Mouse (Mus musculus): ENCODE measurements around the gene Slc6a6.
A peak's percentile ranks its signal among the peaks of the same experiment; 100 is the strongest.

The Slc6a6 gene

DNA sequence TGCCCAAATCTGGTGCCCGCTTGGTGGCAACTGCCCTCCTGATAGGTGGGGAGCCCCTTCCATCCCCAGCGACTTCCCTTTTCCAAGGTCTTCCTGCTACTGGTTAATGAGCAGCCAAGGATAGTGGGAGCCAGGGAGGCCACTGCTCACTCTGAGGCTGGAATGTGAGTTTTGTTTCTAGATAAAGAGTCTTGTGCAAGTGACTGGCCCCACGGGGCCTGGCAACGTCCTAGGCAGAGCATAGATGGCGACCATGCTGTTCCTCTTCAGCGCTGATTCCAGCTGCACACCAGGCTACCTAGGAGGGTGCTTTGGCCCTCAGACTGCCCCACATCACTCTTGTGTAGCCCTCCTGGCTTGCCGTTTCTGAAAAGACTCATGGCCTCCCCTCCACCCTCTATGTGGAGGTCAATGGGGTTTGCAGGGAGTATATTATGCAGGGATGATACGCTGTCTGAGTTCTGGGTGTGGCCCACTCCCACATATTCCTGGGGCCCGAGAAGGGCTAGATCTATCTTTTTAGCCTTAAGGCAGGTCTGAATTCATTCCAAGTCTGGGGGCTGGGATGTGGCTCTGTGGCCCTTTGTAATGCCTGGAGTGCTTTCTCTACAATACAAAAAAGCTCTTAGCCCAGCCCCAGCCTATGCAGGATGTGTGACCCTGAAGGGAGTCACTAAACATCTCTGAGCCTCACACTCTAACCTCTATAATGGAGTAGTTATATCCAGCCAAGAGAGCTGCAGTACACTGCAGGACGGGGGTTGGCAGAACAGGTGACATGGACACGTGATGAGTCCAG, 17.2 kb downstream of the Slc6a6 start:
- DNase-seq (ENCODE audit: low spot score in 2 of 2) = no peak

DNA sequence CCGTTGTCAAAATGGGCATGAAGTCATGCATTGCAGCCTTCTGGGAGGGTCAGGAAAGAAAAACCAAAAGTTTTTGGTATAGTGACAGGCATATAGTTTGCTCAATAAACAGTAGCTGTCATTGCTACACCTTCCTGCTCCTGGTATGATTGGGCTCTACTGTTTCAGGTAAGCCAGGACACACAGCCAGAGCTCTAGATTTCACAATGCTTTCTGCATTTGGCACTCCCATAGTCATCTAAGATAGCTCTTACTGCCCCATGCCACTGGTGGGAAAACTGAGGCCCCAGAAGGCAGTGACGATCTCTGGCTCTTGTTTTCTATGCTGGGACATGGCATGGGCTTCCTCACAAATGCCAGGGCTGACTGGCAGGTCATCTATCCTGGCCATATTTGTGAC, 19.6 kb downstream of the Slc6a6 start:
- DNase-seq (ENCODE audit: low spot score in 2 of 2) = no peak

DNA sequence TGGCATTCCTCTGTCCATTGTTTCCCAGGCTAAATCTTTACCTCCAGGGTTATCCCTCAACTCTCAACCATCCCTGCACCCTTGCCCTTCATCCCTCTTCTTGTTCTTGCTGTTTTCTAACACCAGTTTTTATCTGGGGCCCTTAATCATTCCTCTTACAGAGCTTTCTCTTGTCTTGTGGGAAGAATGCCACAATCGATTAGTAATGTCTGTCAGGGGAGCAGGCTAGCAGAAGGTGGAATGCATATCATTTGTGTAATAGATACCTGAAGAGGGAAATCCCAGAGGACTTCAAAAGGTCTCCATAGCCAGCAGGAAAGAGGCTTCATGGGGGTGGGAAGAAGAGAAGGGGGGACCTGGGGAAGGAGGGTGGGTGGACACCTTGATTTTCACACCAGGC, 20.6 kb downstream of the Slc6a6 start:
- no peak for DNase-seq (ENCODE audit: low spot score in 2 of 2)

DNA sequence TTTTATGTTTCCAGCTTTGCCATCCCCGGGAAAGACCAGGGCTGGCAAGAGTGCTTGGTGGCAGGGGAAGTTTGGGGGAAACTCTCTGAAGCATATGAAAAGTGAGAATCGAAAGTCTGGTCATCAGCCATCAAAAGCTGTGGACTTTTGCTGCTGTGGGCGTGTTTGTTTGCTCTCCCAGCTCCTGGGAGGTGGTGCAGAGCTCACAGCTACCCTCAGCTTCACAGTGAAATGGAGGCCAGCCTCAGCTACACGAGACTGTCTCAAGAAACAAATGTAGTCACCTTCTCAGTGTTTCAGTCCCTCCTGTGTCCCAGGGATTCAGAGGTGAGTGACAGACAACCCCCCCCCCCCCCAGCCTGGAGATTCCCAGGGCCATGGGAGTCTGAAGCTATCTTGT, 21.8 kb downstream of the Slc6a6 start:
- DNase-seq (ENCODE audit: low spot score in 2 of 2) = no peak

DNA sequence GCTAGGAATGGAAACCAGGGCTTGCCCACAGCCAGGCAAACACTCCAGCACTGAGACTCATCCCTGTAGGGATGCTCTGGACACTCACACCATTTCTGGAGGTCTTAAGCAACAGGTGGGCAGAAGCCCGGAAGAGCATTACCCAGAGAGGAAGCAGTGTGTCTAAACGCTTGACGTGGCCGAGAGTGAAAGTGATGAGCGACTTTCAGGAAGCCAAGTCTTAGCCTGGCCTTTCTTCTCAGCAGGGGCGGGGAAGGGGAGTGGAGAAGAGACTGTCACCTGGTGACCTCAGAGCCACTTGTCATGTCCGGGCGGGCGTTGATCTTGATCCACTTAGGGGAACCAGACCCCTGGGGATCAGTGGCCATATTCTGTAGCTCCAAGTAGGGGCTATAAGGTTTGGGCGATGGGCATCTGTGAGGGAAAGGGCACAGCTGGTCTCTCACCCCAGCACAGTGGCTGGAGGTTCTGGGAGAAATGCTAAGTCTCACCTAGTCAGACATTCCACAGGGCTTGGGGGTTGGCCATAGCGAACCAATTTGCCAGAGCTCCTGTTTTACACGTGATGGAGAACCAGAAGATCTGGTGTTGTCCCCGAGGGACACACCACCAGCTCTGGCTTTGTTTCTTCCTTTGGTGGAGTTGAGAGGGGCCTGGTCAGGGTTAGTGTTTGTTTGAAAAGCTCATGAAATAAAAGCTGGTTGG, 22.4 kb downstream of the Slc6a6 start:
- DNase-seq (ENCODE audit: low spot score in 2 of 2) = peak in 1 of 2 experiments; percentile 34

DNA sequence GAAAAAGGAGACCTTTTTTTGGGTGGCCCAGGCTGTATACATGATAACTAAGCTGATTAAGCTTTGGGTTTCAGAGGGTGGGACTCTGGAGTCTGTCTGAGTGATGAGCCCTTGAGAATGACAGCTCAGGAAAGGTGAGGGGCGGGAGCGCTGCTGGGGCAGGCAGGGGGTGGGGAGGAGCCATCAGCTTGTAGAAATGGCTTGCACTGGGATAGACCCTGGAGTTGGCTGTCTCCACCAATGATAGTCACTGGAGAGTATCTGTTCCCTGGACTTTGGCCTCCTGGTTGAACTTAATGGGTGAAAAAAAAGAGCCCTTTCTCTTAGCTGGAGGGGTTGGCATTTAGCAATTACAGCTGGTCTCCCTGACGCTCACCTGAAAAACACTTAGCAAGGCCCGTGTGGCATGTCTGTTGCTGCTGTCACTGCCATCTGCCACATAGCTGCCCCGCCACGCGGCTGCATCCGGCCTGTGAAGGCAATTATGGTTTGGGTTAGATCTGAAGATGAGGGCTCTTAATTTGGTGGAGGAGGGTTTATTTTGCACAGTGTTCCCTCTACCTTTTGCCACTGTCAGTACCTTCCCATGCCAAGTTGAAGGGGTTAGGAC, 23.5 kb downstream of the Slc6a6 start:
- DNase-seq (ENCODE audit: low spot score in 2 of 2) = no peak

DNA sequence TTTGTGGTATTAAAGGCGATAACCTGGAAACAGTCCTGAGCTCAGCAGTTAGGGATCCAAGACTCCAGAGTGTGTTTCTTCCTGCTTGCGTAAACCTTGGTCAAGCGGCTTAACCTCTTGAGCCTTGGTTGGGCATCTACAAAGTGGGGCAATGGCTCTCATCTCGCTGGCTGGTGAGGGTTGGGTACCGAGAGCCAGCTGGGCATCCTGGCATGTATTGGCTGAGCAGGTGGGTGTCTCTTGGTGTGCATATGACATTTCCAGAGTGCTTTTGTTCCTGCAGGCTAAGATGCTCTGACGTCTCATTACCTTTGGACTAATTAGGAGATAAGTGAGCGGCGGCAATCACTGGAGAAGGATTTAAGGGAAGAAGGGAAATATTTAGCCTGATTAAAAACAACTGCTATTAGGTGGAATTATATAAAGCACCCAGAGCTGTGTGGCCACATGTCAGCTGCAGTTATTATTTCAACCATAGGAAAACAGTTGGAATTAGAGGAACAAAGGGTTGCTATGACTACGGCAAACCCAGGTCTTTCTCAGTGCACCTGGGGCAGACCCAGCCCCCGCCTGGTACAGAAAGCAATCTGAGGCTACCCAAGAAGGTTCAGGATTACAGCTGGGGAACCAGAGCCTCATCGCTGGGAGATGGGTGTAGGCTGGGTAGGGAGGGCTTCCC, 24.2 kb downstream of the Slc6a6 start:
- no peak for DNase-seq (ENCODE audit: low spot score in 2 of 2)

DNA sequence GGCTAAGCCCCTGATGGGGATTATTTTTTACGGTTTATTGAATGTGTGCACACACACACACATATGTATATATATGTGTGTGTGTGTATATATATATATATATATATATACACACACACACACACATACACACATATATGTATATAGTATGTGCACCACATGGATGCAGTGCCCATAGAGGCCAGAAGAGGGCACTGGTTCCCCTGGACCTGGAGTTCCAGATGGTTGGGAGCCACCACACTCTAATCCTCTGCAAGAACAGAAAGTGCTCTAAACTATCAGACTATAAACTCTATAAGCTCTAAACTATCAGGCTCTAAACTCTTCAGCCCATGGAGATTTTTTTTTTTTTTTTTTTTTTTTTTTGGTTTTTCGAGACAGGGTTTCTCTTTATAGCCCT, 25.1 kb downstream of the Slc6a6 start:
- DNase-seq (ENCODE audit: low spot score in 2 of 2) = no peak

DNA sequence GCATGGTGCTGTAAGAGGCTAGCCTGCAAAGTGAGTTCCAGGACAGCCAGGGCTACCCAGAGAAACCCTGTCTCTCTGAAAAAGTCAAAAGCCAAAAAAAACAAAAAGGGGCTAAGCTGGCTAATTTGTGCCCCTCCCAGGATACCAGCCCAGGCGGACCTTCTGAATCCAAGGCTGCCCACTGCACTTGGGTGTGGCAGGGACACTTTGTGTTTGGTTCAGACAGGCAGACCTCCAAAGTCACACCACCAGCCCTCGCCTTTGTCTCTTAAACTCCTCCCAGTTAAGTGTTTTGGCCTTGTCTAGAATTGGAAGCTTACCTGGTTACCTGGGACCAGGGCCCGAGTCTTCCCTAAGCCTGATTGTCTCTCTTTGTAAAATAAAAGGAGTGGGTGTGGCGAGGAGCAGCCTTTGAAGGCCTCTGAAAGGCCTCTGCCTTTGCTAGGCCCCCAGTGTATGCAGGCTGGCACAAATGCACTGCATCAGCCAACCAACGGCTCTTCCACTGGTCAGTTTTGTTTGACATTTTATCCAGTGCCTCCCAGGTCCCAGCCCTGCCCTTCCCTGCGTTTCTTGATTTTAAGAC, 26.6 kb downstream of the Slc6a6 start:
- DNase-seq (ENCODE audit: low spot score in 2 of 2) = no peak

DNA sequence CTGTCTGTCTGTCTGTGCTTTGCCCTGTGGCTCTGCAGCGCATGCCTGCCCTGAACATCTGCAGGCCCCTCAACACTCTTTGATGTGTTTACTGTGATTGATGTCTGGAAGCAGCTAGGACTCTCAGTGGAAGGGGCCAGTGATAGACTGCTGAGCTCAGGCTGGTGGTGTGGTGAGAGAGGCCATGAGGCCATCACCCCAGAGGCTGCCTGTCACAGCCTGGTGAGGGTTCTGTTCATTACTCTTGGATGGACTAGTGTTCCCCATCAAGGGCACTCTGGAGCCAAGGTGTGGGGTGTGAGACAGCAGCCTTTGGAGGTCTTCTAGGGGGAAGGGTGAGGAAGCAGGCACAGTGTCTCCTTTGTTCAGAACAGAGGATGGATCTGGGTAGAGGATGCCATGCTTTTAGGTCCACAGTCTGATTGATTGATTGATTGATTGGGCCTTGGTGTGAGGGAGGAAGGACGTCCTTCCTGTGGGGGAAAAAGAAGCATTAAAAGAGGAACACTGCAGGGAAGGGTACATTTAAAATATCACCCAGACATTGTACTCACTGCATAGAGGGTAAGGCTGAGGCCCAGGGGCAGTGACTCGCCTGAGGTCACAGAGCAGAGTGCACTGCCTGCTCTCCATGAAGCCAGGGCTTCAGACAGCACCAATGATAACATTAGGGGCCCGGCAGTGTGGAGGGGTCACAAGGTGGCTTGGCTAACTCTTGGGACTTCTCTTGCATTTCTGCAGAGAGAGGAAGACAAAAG, 28.4 kb downstream of the Slc6a6 start:
- DNase-seq (ENCODE audit: low spot score in 2 of 2) = no peak

DNA sequence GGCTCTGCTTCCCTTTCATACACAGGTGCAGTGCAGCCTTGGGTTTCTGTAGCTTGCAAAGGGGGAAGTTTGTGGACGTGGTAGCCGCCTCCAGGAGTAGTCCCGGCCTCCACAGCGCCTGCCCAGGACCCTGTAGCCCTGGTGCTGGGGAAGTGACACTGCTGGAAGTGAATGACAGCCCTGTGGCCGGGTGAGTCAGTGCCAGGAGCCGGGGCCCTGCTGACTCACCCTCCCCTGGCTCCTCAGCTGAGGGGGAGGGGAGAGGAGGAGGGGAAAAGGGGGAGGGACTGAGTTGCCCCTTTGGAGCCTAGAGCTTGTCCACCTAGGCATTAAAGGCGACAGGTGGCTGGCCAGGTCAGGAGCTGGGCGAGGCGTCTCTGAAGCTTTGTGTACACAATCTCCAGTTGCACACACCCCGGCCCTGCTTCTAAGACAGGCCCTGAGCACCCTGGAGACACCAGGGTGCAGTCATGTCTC, 29.0 kb downstream of the Slc6a6 start:
- DNase-seq (ENCODE audit: low spot score in 2 of 2) = peak; percentile 62 to 68

DNA sequence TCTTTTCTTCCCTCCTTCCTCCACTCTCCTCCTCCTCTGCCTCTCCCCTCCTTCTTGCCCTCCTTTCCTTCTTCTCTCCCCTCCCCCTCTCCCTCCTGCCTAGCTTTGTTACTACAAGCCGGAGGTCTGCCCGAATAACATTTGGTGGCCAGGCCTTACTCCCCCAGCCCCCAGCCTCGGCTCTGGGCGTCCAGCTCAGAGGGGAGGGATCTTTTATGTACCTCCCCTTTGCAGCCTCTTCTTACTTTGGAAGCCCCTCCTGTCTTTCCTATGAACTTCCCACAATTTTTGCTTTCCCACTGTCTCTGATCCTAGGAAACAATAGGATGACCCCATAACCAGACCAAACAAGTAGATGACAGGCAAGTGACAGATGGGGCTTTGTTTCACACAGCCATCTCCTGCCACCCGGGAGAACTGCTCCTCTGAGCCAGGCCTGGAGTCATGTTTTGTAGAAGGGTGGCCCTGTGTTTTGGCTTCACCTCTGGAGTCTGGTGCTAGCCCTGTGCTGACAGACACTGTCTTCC, 29.6 kb downstream of the Slc6a6 start:
- DNase-seq (ENCODE audit: low spot score in 2 of 2) = no peak

DNA sequence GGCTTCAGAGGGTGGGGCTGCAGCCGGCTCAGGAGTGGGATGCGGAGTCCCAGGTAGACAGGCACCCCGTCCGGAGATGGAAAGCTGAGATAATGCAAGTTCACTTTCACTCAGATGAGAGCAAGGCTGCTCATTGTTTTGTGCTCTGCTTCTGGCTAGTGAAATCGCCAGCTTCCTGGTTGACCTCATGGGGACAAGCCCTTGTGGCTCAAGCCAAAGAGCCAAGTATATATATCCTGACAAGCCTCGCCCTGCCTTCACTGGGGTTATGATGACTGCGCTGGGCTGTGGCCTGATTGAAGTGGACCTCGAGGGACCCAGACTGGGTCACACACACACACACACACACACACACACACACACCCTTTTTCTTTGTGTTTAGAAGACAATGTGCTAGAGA, 31.2 kb downstream of the Slc6a6 start:
- DNase-seq (ENCODE audit: low spot score in 2 of 2) = no peak

DNA sequence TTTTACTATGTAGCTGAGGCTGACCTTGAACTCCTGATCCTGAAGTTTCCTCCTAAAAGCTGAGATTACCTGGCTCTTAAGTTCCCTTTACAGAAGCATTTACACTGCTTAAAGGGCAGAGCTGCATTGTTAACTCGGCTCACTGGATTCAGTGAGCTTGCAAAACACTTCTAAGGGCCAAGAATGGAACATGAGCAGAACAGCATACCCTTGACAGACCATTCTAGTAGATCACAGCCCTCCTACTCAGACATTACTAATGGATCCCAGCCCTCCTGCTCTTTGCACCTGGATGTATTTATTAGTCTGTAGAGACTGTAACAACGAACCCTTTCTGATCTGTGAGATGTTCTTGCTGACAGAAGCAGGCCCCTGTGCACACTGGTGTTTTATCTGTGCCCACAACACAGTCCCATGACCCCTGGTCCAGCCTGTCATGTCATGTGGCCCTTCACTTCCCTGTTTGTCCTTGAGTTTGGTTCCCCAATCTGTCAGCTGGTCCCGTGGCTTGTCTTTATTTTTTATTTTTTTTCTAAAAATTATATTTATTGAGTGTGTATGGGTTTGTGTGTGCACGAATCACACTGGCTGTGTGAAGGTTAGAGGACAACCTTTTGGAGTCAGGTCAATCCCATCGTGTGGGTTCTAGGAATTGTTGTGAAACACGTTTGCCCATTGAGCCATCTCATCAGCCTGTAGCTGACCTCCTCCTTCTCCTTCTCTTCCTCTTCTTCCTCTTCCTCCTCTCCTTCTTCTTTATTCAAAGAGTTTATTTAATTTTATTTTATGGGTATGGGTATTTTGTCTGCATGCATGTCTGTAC, 32.3 kb downstream of the Slc6a6 start:
- DNase-seq (ENCODE audit: low spot score in 2 of 2) = no peak

DNA sequence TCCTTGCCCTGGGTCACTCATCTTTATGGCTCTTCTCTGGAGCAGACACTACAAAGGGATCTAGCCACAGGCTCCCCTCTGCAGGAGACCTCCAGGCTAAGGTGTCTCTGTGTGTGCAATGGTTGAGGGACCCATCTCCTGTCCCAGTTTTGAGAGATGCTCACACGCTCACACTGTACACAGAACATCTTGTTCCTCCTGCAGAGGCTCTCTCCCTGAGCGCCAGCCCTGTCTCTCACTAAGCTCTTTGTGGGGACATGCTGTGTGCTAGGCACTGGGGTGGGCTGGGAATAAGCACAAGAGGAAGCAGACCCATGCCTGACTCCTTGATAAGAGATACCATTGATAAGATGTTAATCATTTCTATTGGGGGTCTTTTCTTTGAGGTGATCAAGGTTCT, 34.2 kb downstream of the Slc6a6 start:
- no peak for DNase-seq (ENCODE audit: low spot score in 2 of 2)

DNA sequence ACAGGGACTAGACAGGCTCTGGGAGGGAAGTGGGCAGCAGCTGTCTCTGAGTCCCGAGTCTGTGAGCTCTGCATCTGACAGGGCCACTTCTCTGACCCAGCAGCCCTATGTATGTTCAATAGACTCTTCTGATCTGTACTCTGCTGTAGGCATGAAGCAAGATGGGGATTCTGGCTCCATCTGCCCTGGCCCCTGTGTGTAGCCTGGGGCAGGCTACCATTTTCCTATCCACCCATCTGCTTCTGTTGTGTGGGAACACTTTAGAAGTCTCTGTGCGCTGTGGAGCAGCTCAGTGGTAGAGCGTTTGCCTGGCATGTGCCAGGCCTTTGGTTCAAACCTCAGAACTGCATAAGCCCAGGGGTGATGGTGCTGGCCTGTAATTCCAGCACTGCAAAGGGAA, 34.8 kb downstream of the Slc6a6 start:
- no peak for DNase-seq (ENCODE audit: low spot score in 2 of 2)

DNA sequence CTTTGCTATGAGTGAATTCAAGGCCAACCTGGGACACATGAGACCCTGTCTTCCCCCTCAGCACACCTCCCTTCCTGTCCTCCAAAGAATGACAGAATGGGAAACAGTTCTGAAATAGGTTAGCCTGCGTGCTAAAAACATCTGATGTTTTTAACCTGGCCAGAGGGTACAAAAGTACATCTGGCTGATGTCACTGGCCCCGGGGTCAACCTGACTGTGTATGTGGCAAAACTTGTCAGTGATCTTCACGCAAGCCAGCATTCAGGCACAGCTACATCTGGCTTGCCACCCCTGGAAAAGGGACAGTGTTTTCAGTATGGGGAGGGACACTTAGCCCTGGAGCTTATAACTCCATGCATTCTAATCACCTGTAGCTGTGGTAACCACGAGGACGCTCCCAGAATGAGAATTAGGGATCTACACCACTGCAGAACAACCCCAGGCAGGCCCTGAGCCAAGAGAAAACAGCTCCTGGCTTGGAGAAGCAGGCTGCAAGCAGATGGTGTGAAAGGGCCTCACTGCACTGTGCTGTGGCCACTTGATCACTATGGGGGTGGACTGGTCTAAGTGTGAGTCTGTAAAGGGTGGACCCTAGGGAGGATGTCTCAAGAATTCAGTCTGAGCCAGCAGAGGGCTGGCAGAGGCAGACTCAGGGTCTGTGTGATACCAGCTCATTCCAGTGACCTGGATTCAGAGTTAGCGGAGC, 35.3 kb downstream of the Slc6a6 start:
- peak; percentile 82 to 88 for DNase-seq (ENCODE audit: low spot score in 2 of 2)

DNA sequence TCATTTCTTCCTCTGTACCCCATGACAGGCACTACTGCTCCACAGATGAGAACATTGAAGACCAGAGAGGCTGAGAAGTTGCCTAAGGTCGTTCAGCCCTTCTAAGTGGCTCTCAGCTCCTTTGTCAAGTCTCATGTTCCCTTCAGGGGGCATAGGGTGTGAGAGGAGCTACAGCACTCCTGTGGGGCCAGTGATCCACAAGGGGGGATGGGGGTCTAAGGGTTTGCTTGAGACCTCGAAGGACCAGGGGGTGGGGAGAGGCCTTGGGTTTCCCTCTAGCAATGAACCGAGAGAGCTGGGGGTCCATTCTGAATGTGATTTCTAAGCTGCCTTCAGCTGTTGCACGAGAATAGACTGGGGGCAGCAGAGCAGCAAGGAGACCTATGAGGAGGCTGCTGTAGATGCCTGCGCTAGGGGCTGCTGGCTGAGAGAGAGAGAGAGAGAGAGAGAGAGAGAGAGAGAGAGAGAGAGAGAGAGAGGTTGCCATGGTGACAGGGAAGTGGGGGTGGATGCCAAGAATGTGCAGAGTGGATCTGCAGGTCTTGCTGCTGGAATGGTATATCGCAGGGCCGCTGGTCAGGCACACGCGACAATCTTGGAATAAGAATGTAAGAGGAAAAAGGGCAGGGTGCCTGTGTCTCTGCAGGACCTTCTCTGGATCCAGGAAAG, 36.1 kb downstream of the Slc6a6 start:
- peak; percentile 83 to 86 for DNase-seq (ENCODE audit: low spot score in 2 of 2)

Measured in right cerebral cortex, postnatal 10 days (tissue).